Mouse (Mus musculus): ENCODE measurements around the gene Tmed4. TPM values are rescaled to one million over a fixed set of nuclear protein-coding genes. Genes with fewer than 3 reads are reported as not detected.
A peak's percentile ranks its signal among the peaks of the same experiment; 100 is the strongest.

Tmed4 gene
- polyA plus RNA-seq, 2 experiments: 108 to 137 TPM

DNA sequence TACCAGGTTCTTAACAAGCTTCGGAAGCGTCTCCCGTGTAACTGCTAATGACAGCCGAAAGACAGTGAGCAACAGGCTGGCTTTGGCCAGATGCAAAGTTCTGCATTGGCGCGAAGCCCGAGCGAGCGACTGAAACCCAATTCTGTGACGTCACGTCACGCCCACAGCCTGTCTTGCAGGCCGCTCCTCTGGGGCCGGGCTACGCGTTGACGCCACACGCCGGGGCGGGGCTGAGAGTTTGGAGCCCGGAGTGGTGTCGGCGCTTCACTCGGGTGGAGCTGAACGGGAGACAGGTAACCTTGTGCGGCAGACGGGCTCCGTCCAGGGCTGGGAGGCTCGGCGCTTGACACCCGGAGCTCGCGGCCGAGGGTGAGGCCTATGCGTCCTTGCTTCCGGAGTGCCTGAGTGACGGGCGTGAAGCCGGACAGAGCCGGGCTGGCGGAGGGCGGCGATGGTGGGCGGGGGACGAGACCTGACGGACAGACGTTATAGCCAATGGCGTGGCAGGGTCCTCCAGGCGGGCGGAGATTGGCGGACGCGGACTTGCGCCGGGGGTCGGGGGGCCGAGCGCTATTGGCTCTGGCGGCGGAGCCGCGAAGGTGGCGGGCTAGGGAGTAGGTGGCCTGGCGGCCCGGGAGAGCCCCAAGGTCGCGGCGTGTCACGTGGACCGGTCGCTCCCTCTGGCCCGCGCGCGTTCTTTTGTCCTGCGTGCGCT, 16.9 kb upstream of the Tmed4 start, which contains the start of gene Ogdh:
Gene Ogdh, plus strand, starts transcription at position 233 of the 715 bp plus-strand sequence.
- Histone ChIP-seq H3K9me3 (ENCODE audit: control insufficient read depth, low read length) (no peaks in the 10 kb centered on the region), H3K27me3 (ENCODE audit: control insufficient read depth, insufficient read depth, low read length) (no peaks in the 10 kb centered on the region), H3K36me3 (ENCODE audit: control insufficient read depth, insufficient read depth, low read length) (no peaks in the 10 kb centered on the region; the same call in 1 of the 2 replicates), H3K27ac (replicated peaks; ENCODE audit: low read depth, low read length) (peak within 1 kb of the TSS; percentile 87), H3K4me1 (ENCODE audit: control insufficient read depth, insufficient read depth, low read length) (peaks cover 5% of the 10 kb centered on the region; the same call in 1 of the 2 replicates), H3K9ac (ENCODE audit: low read depth, low read length, severe bottlenecking) (peak within 1 kb of the TSS; percentile 74), H3K4me3 (replicated peaks; ENCODE audit: low read length) (peak within 1 kb of the TSS; percentile 88), H3K4me2 (replicated peaks; ENCODE audit: low read depth, low read length, severe bottlenecking) (peak within 1 kb of the TSS; percentile 82)
- peak; percentile 99 for ATAC-seq (ENCODE audit: low FRiP score, low read depth)
- DNase-seq (ENCODE audit: low spot score): peak; percentile 97
- under 1% methylated on average over 58 of the region's 77 CpGs for WGBS
- 0 out of 2 replicates have a peak, but pooled peaks have one; percentile 62 for TF ChIP-seq POLR2A (IDR thresholded peaks at IDR 0.05; ENCODE audit: borderline replicate concordance, extremely low read depth, insufficient read depth, insufficient read length)

DNA sequence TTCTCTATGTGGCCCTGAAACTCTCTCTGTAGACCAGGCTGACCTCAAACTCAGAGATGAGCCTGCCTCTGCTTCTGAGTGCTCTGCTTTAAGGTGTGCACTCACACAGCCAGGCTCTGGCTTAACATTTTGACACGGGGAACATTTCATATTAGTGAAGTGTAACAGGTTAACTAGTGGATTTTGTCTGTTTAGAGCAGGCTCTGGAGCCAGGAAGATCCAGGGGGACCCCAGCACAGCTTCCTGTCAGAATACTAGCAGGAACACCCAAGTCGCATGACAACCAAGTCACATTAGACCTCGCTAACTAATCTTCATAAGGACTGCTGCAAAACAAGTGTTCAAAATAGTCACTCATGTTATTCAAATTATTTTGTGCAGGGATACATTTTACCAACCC, 16.2 kb upstream of the Tmed4 start:
- Histone ChIP-seq H3K4me3 (replicated peaks; ENCODE audit: low read length) (peak overlapping the region; percentile 88), H3K27ac (replicated peaks; ENCODE audit: low read depth, low read length) (no peak overlapping the region), H3K4me2 (replicated peaks; ENCODE audit: low read depth, low read length, severe bottlenecking) (peak overlapping the region; percentile 82), H3K36me3 (ENCODE audit: control insufficient read depth, insufficient read depth, low read length) (no peaks in the 10 kb centered on the region), H3K27me3 (ENCODE audit: control insufficient read depth, insufficient read depth, low read length) (no peaks in the 10 kb centered on the region), H3K9ac (ENCODE audit: low read depth, low read length, severe bottlenecking) (peak overlapping the region; percentile 74), H3K4me1 (ENCODE audit: control insufficient read depth, insufficient read depth, low read length) (peaks cover 5% of the 10 kb centered on the region; the same call in 1 of the 2 replicates), H3K9me3 (ENCODE audit: control insufficient read depth, low read length) (no peaks in the 10 kb centered on the region)
- WGBS: 33% methylated on average over 3 of the region's 3 CpGs
- ATAC-seq (ENCODE audit: low FRiP score, low read depth): no peak
- no peak for DNase-seq (ENCODE audit: low spot score)
- no peak for TF ChIP-seq POLR2A (IDR thresholded peaks at IDR 0.05; ENCODE audit: borderline replicate concordance, extremely low read depth, insufficient read depth, insufficient read length)

DNA sequence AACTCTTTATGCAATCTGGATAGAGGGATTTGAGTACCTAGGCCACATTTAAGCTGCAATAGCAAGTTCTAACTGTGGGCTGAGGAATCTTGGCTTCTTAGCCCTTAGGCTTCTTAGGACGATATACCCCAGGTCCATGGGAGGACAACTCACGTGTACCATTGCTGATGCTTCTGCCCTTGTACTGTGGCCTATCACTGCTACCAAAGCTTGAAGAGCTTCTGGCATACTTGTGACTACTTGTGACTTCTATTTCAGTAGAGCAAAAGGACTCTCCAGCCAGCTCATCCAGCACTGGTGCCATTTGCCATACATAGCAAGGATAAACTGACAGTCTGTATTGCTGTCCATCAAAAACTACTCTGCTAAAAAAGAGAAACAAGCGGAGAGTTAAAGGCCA, 15.5 kb upstream of the Tmed4 start:
- no peak for TF ChIP-seq POLR2A (IDR thresholded peaks at IDR 0.05; ENCODE audit: borderline replicate concordance, extremely low read depth, insufficient read depth, insufficient read length)
- no peaks in the 10 kb centered on the region for H3K27me3 ChIP-seq (ENCODE audit: control insufficient read depth, insufficient read depth, low read length)
- no peak overlapping the region for H3K9ac ChIP-seq (ENCODE audit: low read depth, low read length, severe bottlenecking)
- H3K27ac ChIP-seq (replicated peaks; ENCODE audit: low read depth, low read length): no peak overlapping the region
- H3K4me3 ChIP-seq (replicated peaks; ENCODE audit: low read length): no peak overlapping the region
- H3K9me3 ChIP-seq (ENCODE audit: control insufficient read depth, low read length): no peaks in the 10 kb centered on the region
- no peak overlapping the region for H3K4me2 ChIP-seq (replicated peaks; ENCODE audit: low read depth, low read length, severe bottlenecking)
- peaks cover 5% of the 10 kb centered on the region; the same call in 1 of the 2 replicates for H3K4me1 ChIP-seq (ENCODE audit: control insufficient read depth, insufficient read depth, low read length)
- ATAC-seq (ENCODE audit: low FRiP score, low read depth) (no peak), DNase-seq (ENCODE audit: low spot score) (no peak)
- H3K36me3 ChIP-seq (ENCODE audit: control insufficient read depth, insufficient read depth, low read length): no peaks in the 10 kb centered on the region
- WGBS: 94% methylated on average over 3 of the region's 3 CpGs

DNA sequence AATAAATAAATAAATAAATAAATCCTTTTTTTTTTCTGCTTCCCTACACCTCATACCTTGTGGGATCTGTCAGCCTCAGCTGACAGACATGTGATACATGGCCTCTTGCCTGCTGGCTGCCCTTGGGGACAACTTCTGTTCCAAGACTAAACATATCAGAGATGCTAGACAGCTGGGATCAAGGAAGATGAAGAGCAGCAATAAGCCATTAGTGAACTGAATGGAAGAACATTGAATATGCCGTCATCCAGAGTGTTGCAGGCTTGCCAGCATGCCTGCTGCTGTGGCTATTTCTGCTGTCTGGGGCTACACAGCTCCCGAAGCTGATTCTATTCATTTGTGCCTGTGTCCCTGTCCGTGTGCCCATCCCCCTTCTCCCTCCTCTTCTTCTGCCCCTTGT, 8.3 kb upstream of the Tmed4 start:
- DNase-seq (ENCODE audit: low spot score) (no peak), ATAC-seq (ENCODE audit: low FRiP score, low read depth) (no peak)
- H3K9me3 ChIP-seq (ENCODE audit: control insufficient read depth, low read length): no peaks in the 10 kb centered on the region
- H3K4me2 ChIP-seq (replicated peaks; ENCODE audit: low read depth, low read length, severe bottlenecking): no peak overlapping the region
- no peak overlapping the region for H3K9ac ChIP-seq (ENCODE audit: low read depth, low read length, severe bottlenecking)
- no peaks in the 10 kb centered on the region for H3K36me3 ChIP-seq (ENCODE audit: control insufficient read depth, insufficient read depth, low read length)
- H3K27me3 ChIP-seq (ENCODE audit: control insufficient read depth, insufficient read depth, low read length): no peaks in the 10 kb centered on the region
- no peak for TF ChIP-seq POLR2A (IDR thresholded peaks at IDR 0.05; ENCODE audit: borderline replicate concordance, extremely low read depth, insufficient read depth, insufficient read length)
- H3K4me1 ChIP-seq (ENCODE audit: control insufficient read depth, insufficient read depth, low read length): no peaks in the 10 kb centered on the region
- 81% methylated on average over 3 of the region's 3 CpGs for WGBS
- no peak overlapping the region for H3K4me3 ChIP-seq (replicated peaks; ENCODE audit: low read length)
- no peak overlapping the region for H3K27ac ChIP-seq (replicated peaks; ENCODE audit: low read depth, low read length)

DNA sequence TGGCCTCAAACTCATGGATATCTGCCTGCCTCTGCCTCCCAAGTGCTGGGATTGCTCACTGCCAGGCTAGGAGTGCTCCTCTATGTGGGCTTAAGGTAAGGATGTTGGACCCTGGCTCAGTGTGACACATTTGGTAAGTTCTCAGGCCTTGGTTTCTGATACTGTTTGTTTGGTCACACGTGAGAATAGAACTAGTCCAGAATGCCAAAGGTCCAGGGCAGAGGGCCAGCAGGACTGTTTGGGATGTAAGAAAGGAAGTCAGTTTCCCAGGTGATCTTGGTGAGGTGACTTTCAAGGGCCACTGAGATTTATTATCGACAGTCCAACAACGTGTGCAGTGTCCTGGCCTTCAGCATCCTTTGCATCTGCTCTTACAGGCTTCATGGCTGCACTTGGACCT, 1.8 kb upstream of the Tmed4 start:
- H3K4me3 ChIP-seq (replicated peaks; ENCODE audit: low read length): no peak overlapping the region
- ATAC-seq (ENCODE audit: low FRiP score, low read depth) (no peak), DNase-seq (ENCODE audit: low spot score) (no peak)
- no peak for TF ChIP-seq POLR2A (IDR thresholded peaks at IDR 0.05; ENCODE audit: borderline replicate concordance, extremely low read depth, insufficient read depth, insufficient read length)
- H3K4me1 ChIP-seq (ENCODE audit: control insufficient read depth, insufficient read depth, low read length): 0 out of 2 replicates have a peak, but pooled peaks cover 8% of the 10 kb centered on the region
- peaks cover 4% of the 10 kb centered on the region for H3K36me3 ChIP-seq (ENCODE audit: control insufficient read depth, insufficient read depth, low read length)
- no peaks in the 10 kb centered on the region for H3K27me3 ChIP-seq (ENCODE audit: control insufficient read depth, insufficient read depth, low read length)
- 75% methylated on average over 3 of the region's 3 CpGs for WGBS
- no peaks in the 10 kb centered on the region for H3K9me3 ChIP-seq (ENCODE audit: control insufficient read depth, low read length)
- no peak overlapping the region for H3K27ac ChIP-seq (replicated peaks; ENCODE audit: low read depth, low read length)
- H3K9ac ChIP-seq (ENCODE audit: low read depth, low read length, severe bottlenecking): no peak overlapping the region
- no peak overlapping the region for H3K4me2 ChIP-seq (replicated peaks; ENCODE audit: low read depth, low read length, severe bottlenecking)

All from limb, embryonic 14.5 days (tissue).